Mouse (Mus musculus): ENCODE results near the gene Adssl1.

DNA sequence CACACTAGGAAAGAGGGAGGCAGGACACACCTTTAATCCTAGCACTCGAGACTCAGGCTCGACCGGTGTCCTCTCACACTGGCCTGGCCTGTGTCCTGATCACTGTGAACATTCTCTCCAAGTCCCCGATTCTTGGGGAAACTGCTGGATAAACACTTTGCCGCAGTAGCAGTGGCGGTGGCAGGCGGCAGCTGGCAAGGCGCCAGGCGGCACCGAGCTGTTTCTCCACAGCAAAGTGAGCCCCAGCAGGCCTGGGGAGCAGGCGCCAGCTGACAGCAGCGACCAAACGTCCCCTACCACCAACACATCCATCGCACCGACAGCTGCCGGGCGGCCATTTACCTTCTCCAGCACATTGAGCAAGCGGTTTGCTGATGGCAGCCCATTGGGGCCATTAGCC, 45.6 kb downstream of the Adssl1 start:
- TF ChIP-seq CTCF (IDR thresholded peaks at IDR 0.05; ENCODE audit: borderline replicate concordance, insufficient read depth, low read depth, low read length) (no peak), POLR2A (IDR thresholded peaks at IDR 0.05; ENCODE audit: borderline replicate concordance, insufficient read depth, low read length) (no peak)
